Mouse (Mus musculus): Measurements from ENCODE around the gene Man2b2. TPM values are rescaled to one million over a fixed set of nuclear protein-coding genes. Genes with fewer than 3 reads are reported as not detected.

Gene Man2b2
- 42.6 and 66.2 TPM in 2 replicates for polyA plus RNA-seq (2012; rRNA removed)

DNA sequence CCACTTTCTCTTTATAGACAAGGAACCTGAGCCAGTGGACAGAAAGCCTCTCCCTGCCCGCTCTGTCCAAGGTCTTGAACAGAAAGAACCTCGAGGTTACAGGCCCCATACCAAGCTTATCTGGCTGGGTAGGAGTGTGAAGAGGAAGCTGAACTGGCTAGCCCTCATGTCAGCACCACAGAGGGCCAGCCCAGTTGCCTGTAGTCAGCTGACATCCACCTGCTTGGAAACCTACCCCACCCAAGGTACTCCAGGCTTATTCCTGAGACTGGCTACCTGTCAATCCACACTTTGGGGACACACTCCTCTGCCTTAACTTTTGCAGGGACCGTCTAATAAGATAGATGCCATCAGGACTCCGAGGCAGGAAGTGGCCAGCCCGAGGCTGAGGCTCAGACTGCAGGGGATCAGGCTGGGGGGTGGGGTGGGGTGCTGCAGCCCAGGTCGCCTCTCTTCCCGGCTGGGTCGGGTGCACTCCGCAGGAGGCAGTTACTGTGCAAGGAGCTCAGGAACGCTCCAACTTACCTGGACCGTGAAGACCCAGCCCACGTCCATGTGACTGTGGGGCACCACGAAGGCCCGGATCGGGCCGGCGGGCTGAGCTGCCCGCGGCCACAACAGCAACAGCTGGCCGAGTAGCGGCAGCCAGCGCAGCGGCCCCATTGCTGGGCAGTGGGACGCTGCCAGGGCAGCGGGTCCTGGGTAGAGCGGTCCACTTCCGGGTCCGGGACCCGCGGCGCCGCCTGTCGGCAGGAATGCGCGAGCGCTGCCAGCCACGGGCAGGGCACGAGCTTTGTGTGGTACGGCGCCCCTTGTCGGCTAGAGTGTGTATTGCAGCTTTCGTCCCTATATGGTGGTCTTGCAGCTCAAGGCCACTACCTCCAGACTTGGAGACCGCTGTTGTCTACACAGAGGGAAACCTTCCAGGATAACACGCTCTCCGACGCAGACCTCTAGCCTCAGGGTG, at the start of gene Man2b2:
Gene Man2b2, minus strand, starts transcription at position 741 of the 967 bp plus-strand sequence.
- WGBS = 2% methylated on average over 46 of the region's 46 CpGs
- no peak for DNase-seq (ENCODE audit: low read depth, low spot score)

DNA sequence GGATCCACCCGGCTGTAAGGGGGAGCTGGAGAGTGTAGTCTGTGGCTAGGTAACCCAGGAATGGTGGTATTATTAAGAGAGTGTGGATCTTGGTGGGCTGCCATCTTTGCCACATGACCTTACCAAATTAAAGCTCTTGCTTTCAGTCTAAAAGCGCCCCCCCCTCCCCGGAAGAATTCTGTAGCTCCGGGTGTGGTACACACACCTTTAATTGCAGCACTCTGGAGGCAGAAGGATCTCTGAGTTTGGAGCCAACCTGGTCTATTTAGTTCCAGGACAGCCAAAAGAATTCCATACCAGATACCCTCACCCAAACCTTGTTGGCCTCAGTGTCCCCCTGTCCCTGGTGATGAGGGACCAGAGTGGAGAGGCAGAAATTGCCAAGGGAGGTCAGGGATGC, 48.3 kb upstream of the Man2b2 start:
- DNase-seq (ENCODE audit: low read depth, low spot score) = no peak
- 67% methylated on average over 4 of the region's 4 CpGs for WGBS

DNA sequence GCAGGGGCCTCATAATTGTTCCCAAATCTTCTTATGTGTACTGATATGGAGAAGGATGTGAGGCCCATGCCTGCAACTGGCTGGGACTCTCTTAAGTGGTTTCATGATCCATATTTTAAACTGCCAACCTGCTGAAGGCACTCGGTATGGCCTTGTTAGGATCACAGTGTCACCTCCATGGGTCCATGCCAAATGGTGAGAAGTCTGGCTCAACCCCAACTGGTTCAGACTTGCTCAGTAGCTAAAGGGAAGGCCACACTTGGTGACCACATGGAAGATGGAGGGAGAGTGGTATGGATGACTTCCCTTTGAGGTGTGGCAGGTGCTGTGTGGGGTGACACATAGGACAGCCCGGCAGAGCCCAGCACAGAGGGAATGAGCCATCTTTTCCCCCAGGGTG, 47.2 kb upstream of the Man2b2 start:
- WGBS = 81% methylated on average over 2 of the region's 2 CpGs
- DNase-seq (ENCODE audit: low read depth, low spot score) = no peak

DNA sequence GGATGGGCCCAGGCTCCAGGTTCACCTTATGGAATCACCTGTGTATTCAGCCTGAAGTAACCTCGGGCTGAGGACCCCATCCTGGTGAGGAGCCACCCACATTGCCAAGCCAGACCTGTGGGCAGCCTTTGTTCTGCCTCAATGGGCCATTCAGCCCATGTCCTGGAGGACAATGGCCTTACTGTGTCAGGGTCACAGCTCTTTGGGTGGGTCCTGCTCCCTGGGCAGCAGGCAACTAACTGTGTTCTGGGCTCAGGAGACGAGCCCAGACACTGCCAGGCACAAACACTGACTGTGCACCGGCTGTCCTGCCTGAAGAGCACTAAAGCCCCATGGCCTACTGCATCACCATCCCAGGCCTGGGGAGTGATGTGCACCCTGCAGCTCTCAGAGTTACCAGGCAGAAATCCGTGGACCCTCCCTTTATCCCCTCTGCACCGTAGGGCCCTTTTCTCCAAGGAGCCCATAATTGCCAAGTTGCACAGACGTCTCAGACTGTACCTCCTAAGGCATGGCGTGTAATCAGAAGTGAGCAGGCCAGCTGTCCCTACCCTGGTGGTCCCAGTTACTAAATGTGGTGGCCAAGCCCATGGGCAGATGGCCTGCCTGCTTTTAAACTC, 46.4 kb upstream of the Man2b2 start:
- DNase-seq (ENCODE audit: low read depth, low spot score) = no peak
- 57% methylated on average over 7 of the region's 7 CpGs for WGBS

DNA sequence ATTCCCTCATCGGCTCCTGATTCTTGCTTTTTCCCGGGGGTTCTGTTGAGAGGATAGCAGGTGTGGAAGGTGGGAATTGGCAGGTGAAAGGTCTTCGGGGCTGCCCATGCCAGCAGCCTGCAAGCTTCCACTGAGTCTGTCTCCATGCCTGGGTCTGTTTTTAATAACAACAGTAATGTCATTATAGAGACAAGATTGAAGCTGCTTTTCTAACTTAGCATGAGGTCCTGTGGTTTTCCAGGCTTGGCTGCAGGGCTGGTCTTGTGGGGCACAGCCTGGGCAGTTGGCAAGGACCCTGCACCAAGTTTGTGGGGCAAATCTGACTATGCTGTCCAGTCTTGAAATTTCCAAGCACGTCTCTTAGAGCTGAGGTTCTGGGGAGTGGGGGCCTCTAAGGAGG, 45.5 kb upstream of the Man2b2 start:
- 75% methylated on average over 4 of the region's 4 CpGs for WGBS
- no peak for DNase-seq (ENCODE audit: low read depth, low spot score)

DNA sequence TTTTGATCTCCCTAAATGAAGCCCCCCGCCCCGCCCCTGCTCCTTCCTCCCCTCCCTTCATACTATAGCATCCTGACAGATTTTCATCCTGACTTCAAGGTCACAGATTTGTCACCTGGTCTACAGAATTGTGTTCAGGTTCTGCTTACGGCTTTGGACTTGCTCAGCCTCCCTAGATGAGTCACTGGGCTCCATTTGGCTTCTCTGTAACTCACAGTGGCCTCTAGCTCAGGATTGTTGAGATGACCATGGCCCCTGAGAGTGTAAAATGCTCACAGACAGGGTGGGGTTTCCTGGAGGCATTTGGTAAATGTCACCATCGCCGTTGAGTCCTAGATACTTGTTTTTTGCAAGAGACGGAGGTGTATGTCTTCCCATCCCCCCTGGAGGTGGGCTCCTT, 40.5 kb upstream of the Man2b2 start:
- DNase-seq (ENCODE audit: low read depth, low spot score) = no peak
- 74% methylated on average over 6 of the region's 6 CpGs for WGBS

DNA sequence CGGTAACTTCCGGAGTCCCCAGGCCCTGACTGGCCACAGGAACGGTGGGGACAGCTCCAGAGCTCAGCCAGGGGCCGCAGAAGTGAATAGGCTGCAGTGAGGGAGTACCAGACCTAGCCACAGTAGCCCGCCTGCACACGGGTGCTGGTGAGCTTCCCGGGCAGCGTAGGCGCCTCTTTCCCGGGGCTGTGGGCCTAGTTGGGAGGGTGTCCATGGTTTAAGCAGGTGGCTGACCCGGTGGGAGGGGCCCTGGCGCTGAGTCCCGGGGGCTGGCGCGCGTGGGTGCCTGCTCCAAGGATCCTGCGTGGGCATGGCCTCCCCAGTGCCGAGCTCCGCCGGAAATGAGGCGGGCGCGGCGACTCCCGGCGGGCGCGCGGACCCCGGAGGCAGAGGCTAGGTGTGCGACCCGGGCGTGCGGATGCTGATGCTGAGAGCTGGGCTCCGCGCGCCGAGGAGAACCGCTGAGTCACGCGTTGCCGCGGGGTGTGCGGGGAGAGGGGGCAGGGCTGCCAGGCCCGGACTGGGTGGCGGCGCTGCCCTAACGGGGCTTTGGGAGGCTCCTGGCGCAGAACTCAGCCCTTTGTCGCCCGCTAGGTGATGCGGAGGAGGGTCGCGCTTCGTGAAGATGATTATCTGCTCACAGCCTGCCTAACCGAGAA, 39.3 kb upstream of the Man2b2 start:
- WGBS = 2% methylated on average over 56 of the region's 56 CpGs
- DNase-seq (ENCODE audit: low read depth, low spot score) = no peak

DNA sequence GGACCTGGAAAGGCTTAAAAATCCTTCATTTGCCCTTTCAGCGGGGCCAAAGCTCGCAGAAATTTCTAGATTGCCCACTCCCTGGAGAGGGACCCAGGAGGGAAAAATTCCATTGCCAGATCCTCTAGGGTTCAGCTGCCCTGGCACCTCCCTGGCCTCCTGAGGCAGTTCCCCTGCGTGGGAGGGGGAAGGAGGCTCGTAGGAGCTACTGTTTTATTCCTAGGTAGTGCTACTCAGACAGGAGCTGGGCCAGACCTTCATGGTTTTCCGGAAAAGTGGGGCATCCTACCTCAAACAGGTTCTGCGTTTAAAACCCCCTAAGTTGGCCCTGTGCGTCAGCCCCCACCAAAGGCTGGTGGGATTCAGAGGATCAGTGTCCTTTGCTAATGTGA, 38.7 kb upstream of the Man2b2 start:
- WGBS = 4% methylated on average over 7 of the region's 7 CpGs
- DNase-seq (ENCODE audit: low read depth, low spot score) = no peak

DNA sequence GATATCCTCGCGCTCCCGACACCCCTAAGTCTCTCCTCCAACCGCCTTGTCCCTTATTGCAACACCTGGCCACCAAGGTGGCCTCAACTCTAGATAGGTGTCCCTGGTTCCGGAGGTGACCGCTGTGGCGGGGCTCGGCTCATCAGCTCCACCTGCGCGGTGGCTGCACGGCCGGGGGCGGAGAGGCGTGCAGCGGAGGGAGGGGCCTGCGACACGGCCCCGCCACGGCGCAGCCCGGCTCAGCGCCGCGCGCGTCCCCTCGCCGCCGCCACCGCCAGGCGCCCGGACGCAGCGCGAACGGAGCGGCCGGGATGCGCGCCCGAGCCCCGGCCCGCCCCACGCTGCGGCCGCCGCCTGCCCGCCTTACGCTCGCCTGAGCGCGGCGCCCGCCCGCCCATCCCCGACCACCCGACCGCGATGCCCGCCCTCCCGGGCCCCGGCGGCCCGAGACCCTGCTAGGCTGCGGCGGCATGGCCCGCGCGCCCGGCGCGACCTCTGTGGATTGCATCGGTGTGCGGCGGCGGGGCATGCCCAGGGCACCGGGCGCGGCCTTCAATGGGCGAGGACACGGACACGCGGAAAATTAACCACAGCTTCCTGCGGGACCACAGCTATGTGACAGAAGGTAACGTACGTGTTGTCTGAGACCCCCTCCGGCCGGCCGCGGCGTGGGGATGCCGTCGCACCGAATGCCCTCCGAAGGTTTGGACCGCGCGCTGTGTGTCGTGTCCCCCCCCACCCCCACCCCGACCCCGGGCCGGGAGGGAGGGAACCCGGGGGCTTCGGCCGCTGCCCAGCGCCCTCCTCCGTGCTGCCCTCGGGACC, 38.0 kb upstream of the Man2b2 start, which contains the start of gene Ppp2r2c:
Gene Ppp2r2c, plus strand, starts transcription at position 248 of the 825 bp plus-strand sequence.
- no peak for DNase-seq (ENCODE audit: low read depth, low spot score)
- WGBS = 3% methylated on average over 84 of the region's 108 CpGs

DNA sequence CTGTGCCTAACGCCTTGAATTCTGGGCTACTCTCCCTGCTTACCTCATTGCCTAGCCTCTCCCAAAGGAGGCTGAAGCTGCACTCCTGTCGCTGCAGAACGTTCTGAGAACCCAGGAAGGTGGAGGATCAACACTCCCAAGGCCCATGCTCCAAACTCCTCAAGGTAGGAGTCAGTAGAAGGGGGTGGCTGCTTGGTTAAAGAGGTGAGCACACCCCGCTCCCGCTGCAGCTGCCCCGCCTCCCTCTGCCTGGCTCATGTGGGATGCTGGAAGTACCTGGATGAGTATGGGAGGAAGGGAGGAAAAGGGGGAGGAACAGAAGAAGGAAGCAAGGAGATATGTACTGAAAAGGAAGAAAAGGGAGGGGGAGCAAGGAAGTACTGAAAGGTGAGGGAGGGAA, 37.1 kb upstream of the Man2b2 start:
- 10% methylated on average over 6 of the region's 6 CpGs for WGBS
- no peak for DNase-seq (ENCODE audit: low read depth, low spot score)

DNA sequence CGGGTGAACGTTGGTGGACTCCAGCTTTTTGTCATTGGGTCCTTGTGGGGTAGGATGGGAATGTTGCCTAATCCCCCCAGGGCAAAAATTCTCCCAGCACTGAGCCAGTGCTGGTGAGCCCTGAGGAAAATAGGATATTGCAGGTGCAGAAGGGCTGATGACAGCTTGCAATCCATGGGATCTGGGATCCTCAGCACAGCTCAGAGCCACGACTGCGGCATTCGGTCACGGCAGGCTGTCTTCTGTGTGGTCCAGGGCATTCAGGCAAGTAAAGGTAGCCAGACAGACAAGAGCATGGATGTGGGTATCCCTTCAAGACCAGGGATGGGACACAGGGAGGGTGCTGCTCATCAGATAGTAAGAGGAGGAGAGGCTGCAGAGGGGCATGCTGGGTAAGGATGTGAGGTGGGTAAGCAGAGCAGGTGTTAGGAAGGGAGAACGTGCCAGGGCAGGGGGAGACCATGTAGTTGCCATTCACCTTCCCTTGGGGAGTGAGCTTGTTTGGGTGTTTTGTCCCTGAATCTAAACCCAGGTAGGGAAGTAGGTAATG, 36.3 kb upstream of the Man2b2 start:
- DNase-seq (ENCODE audit: low read depth, low spot score) = no peak
- 65% methylated on average over 7 of the region's 7 CpGs for WGBS

DNA sequence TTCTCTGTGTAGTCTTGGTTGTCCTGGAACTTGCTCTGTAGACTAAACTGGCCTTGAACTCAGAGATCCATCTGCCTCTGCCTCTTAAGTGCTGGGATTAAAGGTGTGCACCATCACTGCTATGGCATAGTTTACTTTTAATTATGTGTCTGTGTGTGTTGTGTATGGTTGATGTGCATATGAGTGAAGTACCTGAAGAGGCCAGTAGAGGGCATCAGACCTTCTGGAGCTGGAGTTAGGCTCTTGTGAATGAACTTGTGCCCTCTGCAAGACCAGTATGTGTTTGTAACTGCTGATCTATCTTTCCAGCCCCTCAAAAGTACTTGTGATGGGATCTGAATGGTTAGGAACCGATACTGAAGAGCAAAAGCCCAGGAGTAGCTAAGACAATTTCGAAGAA, 30.6 kb upstream of the Man2b2 start:
- DNase-seq (ENCODE audit: low read depth, low spot score) = no peak
- WGBS = 94% methylated on average over 2 of the region's 2 CpGs

DNA sequence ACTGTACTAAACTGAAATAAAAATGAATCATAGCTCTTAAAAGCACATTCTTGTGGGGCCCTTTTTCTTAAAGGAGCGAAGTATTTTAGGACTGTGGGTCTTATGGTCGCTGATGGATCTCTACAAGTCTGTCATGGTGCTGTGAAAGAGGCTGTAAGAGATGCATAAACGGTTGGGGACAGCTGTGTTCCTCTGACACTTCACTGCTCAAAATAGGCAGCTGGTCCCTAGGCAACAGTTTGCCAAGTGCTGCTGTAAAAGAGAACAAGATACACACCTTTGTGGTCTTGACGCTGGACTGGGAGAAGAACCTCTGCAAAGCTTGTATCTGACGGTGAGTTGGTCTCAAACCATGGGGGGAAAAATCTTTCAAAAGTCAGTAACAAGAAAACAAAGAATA, 27.1 kb upstream of the Man2b2 start:
- WGBS = 67% methylated on average over 5 of the region's 5 CpGs
- no peak for DNase-seq (ENCODE audit: low read depth, low spot score)

DNA sequence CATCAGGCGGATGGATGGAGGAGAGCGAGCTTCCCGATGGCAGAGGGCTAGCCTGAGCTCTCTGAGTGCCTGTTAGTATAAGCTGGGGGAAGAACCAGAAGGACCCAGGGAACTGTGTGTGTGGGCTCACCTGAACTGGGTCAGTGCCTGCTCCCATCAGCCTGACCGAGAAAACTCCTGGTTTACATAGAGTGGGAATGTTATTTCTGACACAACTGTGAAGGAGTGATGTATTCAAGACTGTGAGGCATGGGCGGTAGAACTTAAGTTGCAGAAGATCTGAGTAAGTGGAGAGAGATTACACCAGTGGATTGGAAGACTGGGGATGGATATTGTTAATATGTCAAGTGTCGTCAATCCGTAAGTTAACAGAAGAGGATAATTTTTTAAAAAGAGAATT, 26.1 kb upstream of the Man2b2 start:
- DNase-seq (ENCODE audit: low read depth, low spot score) = no peak
- WGBS = 88% methylated on average over 7 of the region's 7 CpGs

DNA sequence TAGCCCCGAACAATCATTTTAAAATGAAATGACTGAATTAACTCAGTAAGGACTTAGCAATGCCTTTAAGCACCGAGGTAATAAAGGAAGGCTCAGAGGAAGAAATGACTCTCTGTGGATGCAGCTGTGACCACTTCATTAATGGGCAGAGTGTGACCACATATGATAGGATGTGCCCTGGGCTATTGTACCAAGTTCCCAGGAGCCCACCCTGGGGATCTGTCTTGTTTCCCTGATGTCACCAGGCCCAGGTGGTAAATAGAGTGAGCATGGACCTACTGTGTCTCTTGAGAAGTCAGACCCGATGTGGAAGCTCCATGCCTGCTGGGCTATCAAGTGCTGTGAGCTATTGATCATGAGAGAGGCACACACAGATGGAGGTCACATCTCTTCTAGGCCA, 24.7 kb upstream of the Man2b2 start:
- whole genome bisulfite sequencing = 81% methylated on average over 3 of the region's 3 CpGs
- no peak for DNase-seq (ENCODE audit: low read depth, low spot score)

DNA sequence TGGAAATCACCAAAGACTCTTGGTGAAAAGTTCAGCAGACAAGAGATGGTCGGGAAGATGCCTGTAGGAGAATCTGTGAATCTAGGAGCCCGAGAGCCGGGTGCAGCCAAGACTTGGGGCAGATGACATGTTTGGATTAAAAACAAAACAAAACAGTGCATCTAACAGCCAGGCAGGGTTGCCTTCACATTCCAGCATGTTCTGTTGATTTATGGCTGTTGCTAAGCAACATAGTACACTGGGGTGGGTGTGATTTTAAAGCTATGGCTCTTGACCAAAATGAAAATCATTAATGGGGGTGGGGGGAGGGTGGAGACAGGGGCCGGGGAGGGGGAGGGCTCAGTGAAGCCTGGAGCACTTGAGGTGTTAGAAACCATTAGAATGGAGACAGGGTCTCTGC, 21.1 kb upstream of the Man2b2 start:
- WGBS = 42% methylated on average over 4 of the region's 4 CpGs
- DNase-seq (ENCODE audit: low read depth, low spot score) = no peak

DNA sequence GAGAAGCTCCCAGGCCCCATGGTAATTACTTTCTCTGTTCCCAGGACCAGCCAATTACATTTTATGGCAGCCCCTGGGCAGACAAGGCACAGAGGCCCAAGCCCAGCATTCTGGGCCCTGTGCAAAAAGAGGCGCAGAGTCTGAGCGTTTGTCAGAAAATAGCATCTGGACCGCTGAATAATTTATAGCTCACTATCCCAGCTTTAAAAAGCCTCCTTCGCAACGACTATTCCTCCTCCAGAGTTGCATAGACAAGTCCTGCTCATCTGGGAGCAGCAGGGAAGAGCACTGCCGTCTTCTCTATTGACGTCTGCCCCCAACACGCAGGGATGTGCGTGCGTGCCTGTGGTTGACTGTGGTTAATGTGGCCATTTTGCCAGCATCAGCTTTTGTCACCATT, 14.0 kb upstream of the Man2b2 start:
- no peak for DNase-seq (ENCODE audit: low read depth, low spot score)
- 75% methylated on average over 10 of the region's 10 CpGs for WGBS

DNA sequence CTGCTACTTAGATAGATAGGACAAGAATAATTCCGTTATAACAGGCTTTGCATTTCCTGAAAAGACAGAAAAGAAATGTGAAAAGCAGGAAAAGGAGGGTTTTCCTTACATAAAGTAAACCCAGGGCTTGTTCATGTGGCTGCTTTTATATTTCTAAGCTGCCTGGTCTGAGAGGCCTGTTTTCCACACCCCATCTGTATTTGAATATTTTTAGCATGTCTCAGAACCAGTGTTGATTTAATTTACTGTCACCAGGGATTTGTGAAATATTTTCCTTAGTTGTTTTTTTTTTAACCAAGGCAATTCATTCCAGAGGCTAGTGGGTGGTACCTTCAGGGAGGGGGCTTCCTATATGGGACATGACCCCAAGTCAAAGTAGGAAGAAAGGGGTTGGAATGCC, 11.2 kb upstream of the Man2b2 start:
- DNase-seq (ENCODE audit: low read depth, low spot score) = no peak
- 53% methylated on average over 1 of the region's 1 CpGs for WGBS

DNA sequence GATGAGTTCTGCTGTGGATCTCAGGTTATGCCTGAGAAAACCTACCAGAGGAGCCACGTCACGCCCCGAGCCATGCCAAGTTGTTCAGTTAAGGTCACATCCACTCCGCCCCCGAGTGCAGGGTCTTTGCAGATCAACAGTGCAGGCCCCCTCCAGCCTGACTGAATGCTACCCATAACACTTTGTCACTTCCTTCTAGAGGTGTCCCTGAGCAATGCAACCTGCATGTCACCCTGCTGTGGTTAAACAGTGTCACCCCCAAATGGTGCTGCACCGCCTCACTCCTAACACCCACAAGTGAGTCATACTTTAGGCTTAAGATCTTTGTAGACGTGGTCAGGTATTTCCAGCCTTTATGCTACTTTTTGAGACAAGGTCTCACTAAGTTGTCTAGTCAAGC, 9.6 kb upstream of the Man2b2 start:
- WGBS = 70% methylated on average over 7 of the region's 7 CpGs
- DNase-seq (ENCODE audit: low read depth, low spot score) = no peak

Measured in large intestine, adult 2 months (tissue).